Mouse (Mus musculus) midbrain, embryonic 14.5 days (tissue): ENCODE measurements at regions not wholly inside any gene's neighbourhood (a gene's known extent, or its start where the extent isn't known, plus 50 kb on each side); places are given as distances from the start of the nearest gene placed in this dataset.
"Not testable (repeated sequence)": the region's sequence is repeated elsewhere in the genome, so short reads cannot be mapped to it uniquely, and the experiment has no call there.

ENCODE experiments used
- ATAC-seq: fragments of 200-750 bp; cut with Nextera tagmentation; 2 replicates; pipeline ENCODE4 v1.8.0; 2017; ENCODE audit warnings: moderate number of reproducible peaks, moderate library complexity; ENCODE audit not compliant: low FRiP score, low TSS enrichment
- DNase-seq: peaks from one replicate; pipeline ENCODE4 v3.0.0-alpha.2; 2015
- H3K27ac ChIP-seq: fragments of 300-500 bp; sonication (generic); replicated peaks from 2 replicates; pipeline ENCODE4 v1.5.1; 2014; ENCODE audit warnings: mild to moderate bottlenecking, low read depth, low read length, moderate library complexity
- H3K27me3 ChIP-seq: fragments of 300-500 bp; sonication (generic); 2 replicates; pipeline ENCODE4 v1.6.1; 2014; ENCODE audit warnings: low read length, control low read depth, mixed read lengths; ENCODE audit not compliant: control insufficient read depth, insufficient read depth
- H3K36me3 ChIP-seq: fragments of 300-500 bp; sonication (generic); 2 replicates; pipeline ENCODE4 v1.6.1; 2014; ENCODE audit warnings: low read length, control low read depth; ENCODE audit not compliant: control insufficient read depth, insufficient read depth
- H3K4me1 ChIP-seq: fragments of 300-500 bp; sonication (generic); 2 replicates; pipeline ENCODE4 v1.6.1; 2014; ENCODE audit warnings: mild to moderate bottlenecking, antibody characterized with exemption, low read length, control low read depth; ENCODE audit not compliant: control insufficient read depth, insufficient read depth
- H3K4me2 ChIP-seq: fragments of 300-500 bp; sonication (generic); 2 replicates; pipeline ENCODE4 v1.6.1; 2014; ENCODE audit warnings: mild to moderate bottlenecking, low read length, moderate library complexity
- H3K4me3 ChIP-seq: fragments of 300-500 bp; sonication (generic); replicated peaks from 2 replicates; pipeline ENCODE4 v1.5.1; 2014; ENCODE audit warnings: low read depth, low read length
- H3K9ac ChIP-seq: fragments of 300-500 bp; sonication (generic); replicated peaks from 2 replicates; pipeline ENCODE4 v1.6.1; 2014; ENCODE audit warnings: mild to moderate bottlenecking, low read length, moderate library complexity
- H3K9me3 ChIP-seq: fragments of 300-500 bp; sonication (generic); 2 replicates; pipeline ENCODE4 v1.6.1; 2016; ENCODE audit warnings: low read length, control low read depth, mixed read lengths; ENCODE audit not compliant: control insufficient read depth
- WGBS: fragments of 180-500 bp; shearing (Covaris S2); extraction: QIAGEN DNeasy Blood & Tissue Kit; methylation state at CpG from one replicate; pipeline ENCODE4 v1.1.7; 2014; 5-methylcytosine and 5-hydroxymethylcytosine counted together

DNA sequence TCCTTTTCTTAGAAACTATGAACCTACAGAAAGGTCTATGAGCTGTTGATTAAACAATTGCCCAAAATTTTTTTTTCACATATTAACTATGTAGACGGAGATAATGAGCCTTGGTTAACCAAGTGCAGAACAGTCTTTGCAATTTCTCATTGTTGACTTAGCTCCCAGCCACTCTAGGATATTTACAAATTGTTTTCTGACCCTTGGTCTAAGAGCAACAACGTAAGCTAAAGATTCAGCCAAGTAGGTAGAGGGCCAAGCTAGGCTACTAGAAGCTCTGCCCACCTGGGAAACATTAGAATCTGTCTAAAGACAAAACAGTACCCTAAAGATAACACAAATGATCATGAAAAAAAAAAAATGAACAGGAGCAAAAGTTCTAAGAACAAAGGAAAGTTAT is 67.5 kb upstream of the Map9 start:
- no peaks in the 10 kb centered on the region for H3K4me1 ChIP-seq
- 90% methylated on average over 2 of the region's 2 CpGs for WGBS
- no peaks in the 10 kb centered on the region for H3K9me3 ChIP-seq
- H3K36me3 ChIP-seq: no peaks in the 10 kb centered on the region
- no peak overlapping the region for H3K4me3 ChIP-seq
- ATAC-seq: no peak
- no peak overlapping the region for H3K9ac ChIP-seq
- DNase-seq: no peak
- H3K27me3 ChIP-seq: no peaks in the 10 kb centered on the region
- no peak overlapping the region for H3K27ac ChIP-seq
- H3K4me2 ChIP-seq: no peak overlapping the region

DNA sequence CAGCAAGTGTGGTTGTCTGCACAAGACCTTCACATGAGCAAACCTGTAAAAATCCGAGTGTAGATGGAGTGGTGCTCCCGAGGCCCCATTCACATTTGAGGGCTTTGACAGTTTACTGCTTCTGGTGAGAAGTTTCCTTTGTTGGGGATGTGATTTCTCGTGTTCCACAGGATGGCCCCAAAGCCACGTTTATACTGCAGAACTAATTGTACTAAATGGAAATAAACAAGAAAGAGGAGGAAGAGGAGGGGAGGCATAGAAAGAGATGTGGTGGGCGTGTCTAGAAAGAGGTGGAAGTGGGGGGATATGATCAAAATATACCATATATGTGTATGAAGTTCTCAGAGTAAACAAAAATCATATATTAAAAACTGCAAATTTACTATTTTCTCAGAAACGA is 68.8 kb upstream of the Map9 start:
- Histone ChIP-seq H3K27me3 (no peaks in the 10 kb centered on the region), H3K36me3 (no peaks in the 10 kb centered on the region)
- 87% methylated on average over 6 of the region's 6 CpGs for WGBS

DNA sequence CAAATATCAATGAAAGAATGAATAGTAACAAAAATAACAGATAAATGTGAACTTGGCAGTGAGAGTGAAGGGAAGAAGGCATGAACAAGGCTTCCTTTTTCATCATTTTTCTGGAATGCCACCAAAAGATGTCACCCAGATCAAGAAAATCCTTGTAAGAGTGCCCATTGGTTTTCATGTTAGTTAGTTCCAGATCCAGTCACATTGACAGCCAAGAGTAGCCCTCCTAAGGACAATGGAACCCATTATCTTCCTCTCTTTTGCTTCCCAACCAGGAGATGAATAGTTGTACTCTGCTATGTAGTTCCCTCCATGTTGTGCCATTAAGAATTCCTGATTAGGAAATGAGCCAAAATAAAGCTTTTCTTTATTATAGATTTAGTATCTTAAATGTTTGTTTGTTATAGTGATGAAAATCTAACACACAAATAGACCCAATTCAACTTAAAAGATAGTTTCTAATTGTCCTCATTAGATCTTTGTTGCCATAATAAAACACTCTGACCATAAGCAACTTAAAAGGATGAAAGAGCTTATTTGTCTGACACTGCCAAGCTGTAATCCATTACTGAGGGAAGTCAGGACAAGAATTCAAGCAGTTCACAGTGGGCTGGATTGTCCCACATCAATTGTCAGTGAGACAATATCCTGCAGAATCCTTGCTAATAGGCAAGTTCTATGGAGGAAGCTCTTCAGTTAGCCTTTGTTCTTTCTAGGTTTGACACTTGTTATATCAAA is 80.7 kb upstream of the Map9 start:
- DNase-seq: no peak

More for the DNA sequence above, 68.8 kb upstream of the Map9 start:
- no peak for DNase-seq
- no peak overlapping the region for H3K4me2 ChIP-seq
- H3K9ac ChIP-seq: no peak overlapping the region
- ATAC-seq: no peak
- H3K27ac ChIP-seq: no peak overlapping the region
- no peaks in the 10 kb centered on the region for H3K9me3 ChIP-seq
- no peak overlapping the region for H3K4me3 ChIP-seq
- H3K4me1 ChIP-seq: no peaks in the 10 kb centered on the region

DNA sequence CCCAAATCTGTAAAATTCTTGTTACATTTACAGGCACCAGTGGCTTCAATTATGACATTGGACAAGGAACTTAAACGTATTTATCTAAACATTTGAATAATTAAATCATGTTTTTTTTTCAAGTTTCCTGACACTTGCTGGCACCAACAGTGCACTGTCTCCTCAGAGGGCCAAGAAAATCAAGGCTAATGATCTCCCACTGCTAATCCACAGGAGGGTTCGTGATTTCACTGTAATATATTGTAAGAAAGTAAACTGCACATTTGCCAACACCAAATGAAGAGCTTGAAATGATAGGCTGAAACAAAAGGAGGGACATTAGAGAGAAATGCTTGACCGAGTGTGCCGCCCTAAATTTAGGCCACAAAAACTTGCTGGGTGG is 82.0 kb upstream of the Map9 start:
- WGBS: 78% methylated on average over 4 of the region's 4 CpGs
- DNase-seq: no peak
- no peaks in the 10 kb centered on the region for H3K27me3 ChIP-seq
- no peaks in the 10 kb centered on the region for H3K9me3 ChIP-seq
- no peak overlapping the region for H3K9ac ChIP-seq
- no peaks in the 10 kb centered on the region for H3K36me3 ChIP-seq
- H3K4me1 ChIP-seq: peaks cover 10% of the 10 kb centered on the region
- no peak overlapping the region for H3K4me3 ChIP-seq
- no peak for ATAC-seq
- no peak overlapping the region for H3K27ac ChIP-seq
- no peak overlapping the region for H3K4me2 ChIP-seq

More for the DNA sequence above, 80.7 kb upstream of the Map9 start:
- Histone ChIP-seq H3K4me1 (peaks cover 10% of the 10 kb centered on the region), H3K9me3 (no peaks in the 10 kb centered on the region), H3K27me3 (no peaks in the 10 kb centered on the region), H3K4me3 (no peak overlapping the region), H3K9ac (no peak overlapping the region), H3K36me3 (no peaks in the 10 kb centered on the region), H3K4me2 (no peak overlapping the region), H3K27ac (no peak overlapping the region)
- ATAC-seq: no peak

DNA sequence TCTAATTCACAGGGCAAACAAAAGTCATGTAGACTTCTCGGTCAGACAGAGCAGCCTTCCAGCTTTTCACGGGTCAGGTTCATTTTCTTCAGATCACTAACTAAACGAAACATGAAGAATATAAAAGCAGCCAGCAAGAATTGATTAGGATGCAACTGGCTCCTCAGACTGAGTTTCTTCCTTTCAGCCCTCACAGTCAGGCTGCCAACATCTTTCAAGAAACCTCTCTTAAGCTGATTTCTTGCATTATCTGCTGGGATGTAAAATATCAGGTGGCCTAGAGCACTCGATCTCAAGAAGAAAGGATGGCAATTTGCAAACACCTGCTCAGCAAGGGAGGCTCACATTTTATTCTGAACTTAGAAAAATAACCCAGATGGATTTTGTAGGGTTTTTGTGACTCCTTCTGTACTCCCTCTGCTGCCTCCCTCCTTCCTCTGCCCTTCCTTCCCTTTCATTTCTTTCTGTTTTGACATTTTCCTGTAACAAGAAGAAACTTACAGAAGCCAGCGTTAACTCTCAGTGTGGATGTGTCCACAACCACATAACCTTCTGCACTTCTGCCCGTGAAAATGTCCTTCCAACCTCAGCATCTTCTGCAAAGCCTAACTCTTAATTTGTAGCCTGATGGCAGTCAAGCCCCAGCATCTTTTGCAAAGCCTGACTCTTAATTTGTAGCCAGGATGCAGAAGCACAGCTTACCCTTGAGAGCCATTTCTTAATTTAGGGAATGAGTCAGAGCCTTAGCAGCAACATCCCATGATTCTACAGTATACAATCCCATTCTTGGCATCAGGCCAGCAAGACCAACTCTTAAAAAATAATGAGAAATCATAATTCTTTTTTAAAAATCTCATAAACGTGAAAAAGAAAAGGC is 82.7 kb upstream of the Map9 start:
- Histone ChIP-seq H3K27me3 (no peaks in the 10 kb centered on the region), H3K36me3 (no peaks in the 10 kb centered on the region), H3K9ac (no peak overlapping the region), H3K4me3 (no peak overlapping the region), H3K9me3 (no peaks in the 10 kb centered on the region), H3K4me2 (no peak overlapping the region), H3K27ac (peak overlapping the region; percentile 28), H3K4me1 (peaks cover 10% of the 10 kb centered on the region)
- 50% methylated on average over 7 of the region's 7 CpGs for WGBS
- ATAC-seq (no peak), DNase-seq (peak; percentile 61)

DNA sequence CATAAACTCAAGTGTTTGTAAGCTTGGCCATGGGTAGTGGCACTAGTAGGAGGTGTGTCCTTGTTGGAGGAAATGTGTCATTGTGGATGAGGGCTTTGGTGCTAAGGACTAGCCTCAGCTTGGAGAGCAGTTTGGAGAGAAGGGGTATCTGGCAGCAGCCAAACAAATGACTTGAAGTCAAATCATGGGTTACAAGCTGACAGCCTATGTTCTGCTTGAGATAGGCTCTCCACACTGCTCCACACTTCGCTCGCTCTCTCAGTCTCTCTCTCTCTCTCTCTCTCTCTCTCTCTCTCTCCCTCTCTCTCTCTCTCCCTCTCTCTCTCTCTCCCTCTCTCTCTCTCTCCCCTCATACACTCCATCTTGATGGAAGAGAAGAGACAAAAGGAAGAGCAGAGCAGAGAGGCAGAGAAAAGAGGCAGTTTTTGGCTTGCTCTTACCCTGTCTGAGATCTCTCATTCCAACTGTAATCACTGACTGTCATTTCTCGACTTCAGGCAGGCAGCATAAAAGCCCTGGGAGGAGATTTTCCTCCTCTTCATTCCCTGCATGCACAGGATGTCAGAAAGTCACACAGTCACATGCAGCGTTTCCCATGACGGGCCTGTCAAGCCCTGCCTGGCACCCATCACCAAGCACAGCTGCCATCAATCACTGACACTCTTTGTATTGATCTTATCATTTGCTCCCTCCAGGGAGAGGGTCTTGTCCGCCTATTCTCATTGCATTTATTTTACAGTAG is 83.5 kb upstream of the Map9 start:
- ATAC-seq: peak; percentile 53; the same call in 1 of the 2 replicates
- Histone ChIP-seq H3K9ac (no peak overlapping the region), H3K27ac (peak overlapping the region; percentile 28), H3K4me1 (peaks cover 10% of the 10 kb centered on the region), H3K4me2 (no peak overlapping the region), H3K27me3 (no peaks in the 10 kb centered on the region), H3K9me3 (no peaks in the 10 kb centered on the region), H3K36me3 (no peaks in the 10 kb centered on the region), H3K4me3 (no peak overlapping the region)
- DNase-seq: peak; percentile 48
- WGBS: 50% methylated on average over 6 of the region's 6 CpGs

DNA sequence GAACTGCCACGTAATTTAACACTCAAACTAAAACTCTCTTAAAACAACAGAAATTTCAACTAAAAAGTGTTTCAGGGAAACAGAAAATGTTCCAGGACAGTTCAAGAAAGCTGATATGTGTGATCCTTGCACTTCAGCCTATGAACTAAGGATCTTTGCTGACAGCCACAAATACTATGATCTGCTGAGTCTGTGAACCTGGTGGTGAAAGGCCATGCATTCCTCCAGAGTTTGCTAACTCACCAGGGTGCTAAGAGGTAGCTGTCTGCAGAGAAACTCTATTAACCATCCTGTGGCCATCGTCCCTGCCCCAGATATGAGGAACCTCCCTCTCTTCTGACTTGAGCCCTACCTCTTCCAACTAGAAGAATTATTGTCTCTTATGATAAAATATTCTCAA is 84.3 kb upstream of the Map9 start:
- H3K27me3 ChIP-seq, DNase-seq, H3K4me2 ChIP-seq, H3K4me3 ChIP-seq, H3K27ac ChIP-seq, H3K9me3 ChIP-seq, ATAC-seq, H3K36me3 ChIP-seq, H3K9ac ChIP-seq: not testable (repeated sequence)
- peaks cover 10% of the 10 kb centered on the region for H3K4me1 ChIP-seq
- WGBS: 85% methylated on average over 2 of the region's 2 CpGs

DNA sequence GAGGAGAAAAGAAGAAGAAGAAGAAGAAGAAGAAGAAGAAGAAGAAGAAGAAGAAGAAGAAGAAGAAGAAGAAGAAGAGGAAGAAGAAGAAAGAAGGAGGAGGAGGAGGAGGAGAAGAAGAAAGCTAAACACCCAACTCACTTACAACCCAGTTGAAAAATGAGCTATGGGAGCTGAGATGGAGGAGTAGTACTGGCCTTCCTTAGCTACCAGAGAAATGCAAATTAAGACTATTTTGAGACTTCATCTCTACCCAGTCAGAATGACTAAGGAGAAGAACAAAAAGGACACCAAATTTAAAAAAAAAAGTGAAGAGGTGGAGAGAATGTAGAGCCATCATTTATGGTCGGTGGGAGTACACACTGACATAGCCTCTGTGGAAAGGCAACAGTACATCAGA is 85.9 kb upstream of the Map9 start:
- Histone ChIP-seq H3K4me2 (no peak overlapping the region), H3K9ac (no peak overlapping the region), H3K27ac (no peak overlapping the region), H3K4me3 (no peak overlapping the region), H3K36me3 (no peaks in the 10 kb centered on the region), H3K4me1 (peaks cover 10% of the 10 kb centered on the region), H3K27me3 (no peaks in the 10 kb centered on the region), H3K9me3 (no peaks in the 10 kb centered on the region)
- WGBS: 87% methylated on average over 1 of the region's 1 CpGs
- DNase-seq (no peak), ATAC-seq (no peak)
